Mouse (Mus musculus) hindbrain, embryonic 10.5 days (tissue): Measurements from ENCODE around the gene Gm8890. TPM values are rescaled to one million over a fixed set of nuclear protein-coding genes. Genes with fewer than 3 reads are reported as not detected.
"Not testable (repeated sequence)": the region's sequence is repeated elsewhere in the genome, so short reads cannot be mapped to it uniquely, and the experiment has no call there.

ENCODE experiments used
- DNase-seq: peaks from one replicate; pipeline ENCODE4 v3.0.0-alpha.2; 2017; ENCODE audit warnings: low spot score
- H3K27ac ChIP-seq: fragments of 300-500 bp; sonication (generic); 2 replicates; pipeline ENCODE4 v1.5.1; 2016; ENCODE audit warnings: mild to moderate bottlenecking, moderate library complexity
- H3K27me3 ChIP-seq: fragments of 300-500 bp; sonication (generic); 2 replicates; pipeline ENCODE4 v1.6.1; 2016; ENCODE audit warnings: mild to moderate bottlenecking; ENCODE audit not compliant: poor library complexity, insufficient read depth, severe bottlenecking
- H3K36me3 ChIP-seq: fragments of 300-500 bp; sonication (generic); 2 replicates; pipeline ENCODE4 v1.6.1; 2016; ENCODE audit warnings: mild to moderate bottlenecking, moderate library complexity
- H3K4me1 ChIP-seq: fragments of 300-500 bp; sonication (generic); replicated peaks from 2 replicates; pipeline ENCODE4 v1.6.1; 2016; ENCODE audit warnings: mild to moderate bottlenecking
- H3K4me3 ChIP-seq: fragments of 300-500 bp; sonication (generic); 2 replicates; pipeline ENCODE4 v1.5.1; 2016; ENCODE audit warnings: mild to moderate bottlenecking, moderate library complexity
- H3K9me3 ChIP-seq: fragments of 300-500 bp; sonication (generic); 2 replicates; pipeline ENCODE4 v1.6.1; 2016; ENCODE audit warnings: mild to moderate bottlenecking, moderate library complexity
- WGBS: fragments of 180-500 bp; shearing (Covaris S2); methylation state at CpG from one replicate; pipeline ENCODE4 v1.1.7; 2016; 5-methylcytosine and 5-hydroxymethylcytosine counted together
- polyA plus RNA-seq: library from polyadenylated mRNA; unstranded; fragments of >200 nt; fragmentation: Nextera tagmentation; extraction: Ambion mirVana; gene quantifications from 2 replicates; pipeline ENCODE4 v1.2.1, GENCODE M21; 2016

Gene Gm8890
- polyA plus RNA-seq = not detected in 2 replicates

- not testable (repeated sequence) for H3K27ac ChIP-seq, H3K4me3 ChIP-seq, H3K36me3 ChIP-seq, H3K27me3 ChIP-seq, H3K4me1 ChIP-seq, H3K9me3 ChIP-seq, DNase-seq
- WGBS = 78% methylated on average over 1 of the region's 2 CpGs
Measured at GRCm38 (mm10) chr5:11255733-11256132, at the start of gene Gm8890. TSS of gene Gm8890 (plus strand) at chr5:11256033.

GRCm38 (mm10) chr5:11256221-11256620 is 388 bp downstream of the Gm8890 start:
- 65% methylated on average over 1 of the region's 1 CpGs for WGBS
- DNase-seq, H3K27me3 ChIP-seq: not testable (repeated sequence)

More at GRCm38 (mm10) chr5:11256221-11256620, 388 bp downstream of the Gm8890 start:
- not testable (repeated sequence) for H3K27ac ChIP-seq, H3K4me1 ChIP-seq, H3K9me3 ChIP-seq, H3K4me3 ChIP-seq, H3K36me3 ChIP-seq

Other genes with a start within 250 kb of the Gm8890 start
- not detected in 2 replicates for gene Gm8879, start 128.4 kb upstream of the Gm8890 start, polyA plus RNA-seq
- gene Gm5861, start 73.0 kb upstream of the Gm8890 start, polyA plus RNA-seq = not detected in 2 replicates
- not detected in 2 replicates for gene Speer1, start 85.5 kb downstream of the Gm8890 start, polyA plus RNA-seq
- gene Gm8897, start 160.4 kb downstream of the Gm8890 start, polyA plus RNA-seq = not detected in 2 replicates
- gene Gm8906, start 246.7 kb downstream of the Gm8890 start, polyA plus RNA-seq = not detected in 2 replicates